Mouse (Mus musculus) ES-Bruce4 (cell line): ENCODE results near the gene Ndufaf4. TPM values are rescaled to one million over a fixed set of nuclear protein-coding genes. Genes with fewer than 3 reads are reported as not detected.

Source experiments
- H3K27ac ChIP-seq: 2 replicates; pipeline ENCODE4 v1.5.1; 2012; ENCODE audit warnings: low read length, inconsistent platforms; ENCODE audit not compliant: insufficient read depth
- H3K27me3 ChIP-seq: 2 replicates; pipeline ENCODE4 v1.6.1; 2012; ENCODE audit warnings: mild to moderate bottlenecking, low read length, inconsistent platforms; ENCODE audit not compliant: control insufficient read depth, poor library complexity, insufficient read depth, severe bottlenecking
- H3K36me3 ChIP-seq: 2 replicates; pipeline ENCODE4 v1.6.1; 2012; ENCODE audit warnings: inconsistent platforms, mild to moderate bottlenecking, low read length, moderate library complexity; ENCODE audit not compliant: control insufficient read depth, poor library complexity, insufficient read depth, severe bottlenecking
- H3K4me1 ChIP-seq: one replicate; pipeline ENCODE4 v1.8.1; 2011; ENCODE audit warnings: low read length; ENCODE audit not compliant: control insufficient read depth, insufficient read depth
- H3K4me3 ChIP-seq: 2 replicates; pipeline ENCODE4 v1.5.1; 2011; ENCODE audit warnings: low read depth, mild to moderate bottlenecking, low read length
- H3K9ac ChIP-seq: 2 replicates; pipeline ENCODE4 v1.6.1; 2012; ENCODE audit warnings: low read depth, mild to moderate bottlenecking, inconsistent platforms; ENCODE audit not compliant: poor library complexity, severe bottlenecking
- H3K9me3 ChIP-seq: replicated peaks from 2 replicates; pipeline ENCODE4 v1.6.1; 2012; ENCODE audit warnings: mild to moderate bottlenecking, low read length, inconsistent platforms; ENCODE audit not compliant: control insufficient read depth, poor library complexity, insufficient read depth, severe bottlenecking
- CTCF ChIP-seq: IDR thresholded peaks from one replicate; pipeline ENCODE4 v1.8.1; 2011; ENCODE audit warnings: low read depth, low read length
- EP300 ChIP-seq: IDR thresholded peaks from 2 replicates; pipeline ENCODE4 v1.6.1; 2011; ENCODE audit warnings: low read depth, low read length; ENCODE audit not compliant: insufficient read depth
- POLR2A ChIP-seq: IDR thresholded peaks from one replicate; pipeline ENCODE4 v1.8.1; 2011; ENCODE audit warnings: low read length; ENCODE audit not compliant: insufficient read depth
- polyA plus RNA-seq: library from polyadenylated mRNA; stranded (reverse); fragments of >200 nt; gene quantifications from 2 replicates; pipeline ENCODE4 v1.2.4, GENCODE M21; 2011; ENCODE audit warnings: low read depth; ENCODE audit not compliant: missing spikeins, insufficient read depth, insufficient read length

Ndufaf4 gene
- polyA plus RNA-seq, 1 experiment = 27.7 TPM

- H3K27ac ChIP-seq = no peak overlapping the region
- H3K36me3 ChIP-seq = no peaks in the 10 kb centered on the region
- no peaks in the 10 kb centered on the region for H3K4me1 ChIP-seq
- peaks cover 10% of the 10 kb centered on the region for H3K9me3 ChIP-seq
- H3K4me3 ChIP-seq = no peak overlapping the region
- no peaks in the 10 kb centered on the region for H3K27me3 ChIP-seq
- no peak overlapping the region for H3K9ac ChIP-seq
- TF ChIP-seq CTCF (no peak), POLR2A (no peak), EP300 (no peak)
These were observed 3.3 kb upstream of the Ndufaf4 start for GRCm38 (mm10) chr4:24894625-24895024.

DNA sequence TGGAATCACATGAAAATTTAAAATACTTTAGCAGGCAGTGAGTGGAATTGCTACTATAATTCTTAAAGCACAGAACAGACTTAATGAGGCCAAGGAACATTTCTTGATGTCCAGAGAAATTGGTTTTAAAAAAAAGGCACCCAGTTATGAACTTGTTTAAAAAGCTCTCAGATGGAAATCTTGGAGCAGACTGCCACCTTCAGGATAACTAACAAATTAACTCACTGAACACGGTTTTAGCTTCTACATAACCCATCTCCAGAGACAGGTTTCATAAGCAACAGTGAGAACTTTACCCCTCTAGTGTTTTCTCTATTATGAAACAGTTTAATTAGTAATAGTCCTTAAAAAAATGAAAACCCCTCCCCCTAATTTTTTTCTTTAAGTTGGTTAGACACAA lies 1.1 kb upstream of the Ndufaf4 start:
- H3K9ac ChIP-seq = no peak overlapping the region
- peaks cover 6% of the 10 kb centered on the region for H3K36me3 ChIP-seq
- no peak overlapping the region for H3K27ac ChIP-seq
- TF ChIP-seq POLR2A (no peak), CTCF (no peak), EP300 (no peak)
- peaks cover 7% of the 10 kb centered on the region; the same call in 1 of the 2 replicates for H3K9me3 ChIP-seq
- H3K4me3 ChIP-seq = no peak overlapping the region
- H3K27me3 ChIP-seq = no peaks in the 10 kb centered on the region
- H3K4me1 ChIP-seq = no peaks in the 10 kb centered on the region

- Histone ChIP-seq H3K27me3 (no peaks in the 10 kb centered on the region), H3K9ac (no peak overlapping the region), H3K36me3 (peaks cover 8% of the 10 kb centered on the region), H3K9me3 (peaks cover 5% of the 10 kb centered on the region; the same call in 1 of the 2 replicates), H3K27ac (no peak overlapping the region), H3K4me1 (no peaks in the 10 kb centered on the region), H3K4me3 (peak overlapping the region; percentile 71)
- TF ChIP-seq EP300 = no peak
- TF ChIP-seq POLR2A = no peak
- TF ChIP-seq CTCF = no peak
These were observed 532 bp upstream of the Ndufaf4 start for GRCm38 (mm10) chr4:24897351-24897750.

GRCm38 (mm10) chr4:24898636-24899035 lies 753 bp downstream of the Ndufaf4 start:
- Histone ChIP-seq H3K4me1 (no peaks in the 10 kb centered on the region), H3K27ac (no peak overlapping the region), H3K36me3 (peaks cover 8% of the 10 kb centered on the region), H3K9me3 (no peaks in the 10 kb centered on the region), H3K9ac (peak overlapping the region; percentile 69), H3K27me3 (no peaks in the 10 kb centered on the region), H3K4me3 (peak overlapping the region; percentile 89)
- no peak for TF ChIP-seq EP300
- TF ChIP-seq CTCF = no peak
- no peak for TF ChIP-seq POLR2A

DNA sequence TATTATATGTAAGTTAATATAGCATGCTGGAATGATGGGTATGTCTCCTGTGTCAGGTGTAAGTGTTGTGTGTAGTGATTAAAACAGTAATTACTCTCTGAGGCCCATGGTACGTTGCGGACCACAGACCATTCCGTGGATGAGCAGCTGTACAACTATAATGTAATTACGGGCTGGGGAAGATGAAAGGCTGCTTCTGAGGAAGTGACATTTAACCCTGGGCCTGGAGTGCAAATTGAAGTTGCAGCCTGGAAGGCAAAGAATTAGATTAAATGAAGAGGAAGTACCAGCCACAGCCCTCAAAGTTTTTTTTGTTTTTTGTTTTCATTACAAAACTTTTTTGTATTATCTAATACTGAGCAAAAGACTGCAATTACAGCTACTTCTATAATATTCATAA lies 1.3 kb downstream of the Ndufaf4 start:
- Histone ChIP-seq H3K4me3 (no peak overlapping the region), H3K4me1 (no peaks in the 10 kb centered on the region), H3K9me3 (no peaks in the 10 kb centered on the region), H3K27me3 (no peaks in the 10 kb centered on the region), H3K36me3 (peaks cover 8% of the 10 kb centered on the region), H3K27ac (no peak overlapping the region), H3K9ac (peak overlapping the region; percentile 69; the same call in 1 of the 2 replicates)
- TF ChIP-seq CTCF (no peak), EP300 (no peak), POLR2A (no peak)

- Histone ChIP-seq H3K9me3 (no peaks in the 10 kb centered on the region), H3K4me3 (no peak overlapping the region), H3K4me1 (no peaks in the 10 kb centered on the region), H3K36me3 (no peaks in the 10 kb centered on the region; the same call in 1 of the 2 replicates), H3K27me3 (no peaks in the 10 kb centered on the region), H3K9ac (no peak overlapping the region), H3K27ac (no peak overlapping the region)
- no peak for TF ChIP-seq CTCF
- no peak for TF ChIP-seq POLR2A
- no peak for TF ChIP-seq EP300
These were observed 9.9 kb downstream of the Ndufaf4 start for GRCm38 (mm10) chr4:24907745-24908144.
